Mouse (Mus musculus) myocyte (in vitro differentiated cells): ENCODE data around the gene Cacna2d2. TPM values are rescaled to one million over a fixed set of nuclear protein-coding genes. Genes with fewer than 3 reads are reported as not detected.

Source experiments
- H3K27me3 ChIP-seq: one replicate; pipeline ENCODE4 v1.6.1; 2011; ENCODE audit not compliant: control insufficient read depth, insufficient read depth, insufficient read length
- H3K36me3 ChIP-seq: one replicate; pipeline ENCODE4 v1.6.1; 2011; ENCODE audit not compliant: control insufficient read depth, insufficient read depth
- H3K4me2 ChIP-seq: one replicate; pipeline ENCODE4 v1.6.1; 2011; ENCODE audit warnings: low read depth, control low read depth
- H3K4me3 ChIP-seq: one replicate; pipeline ENCODE4 v1.5.1; 2011; ENCODE audit warnings: mild to moderate bottlenecking, control low read depth, moderate library complexity
- H3K79me2 ChIP-seq: one replicate; pipeline ENCODE4 v1.6.1; 2011; ENCODE audit not compliant: control insufficient read depth, insufficient read depth
- H3ac ChIP-seq: one replicate; pipeline ENCODE4 v1.6.1; 2011; ENCODE audit not compliant: control insufficient read depth, insufficient read length
- CEBPB ChIP-seq: IDR thresholded peaks from 2 replicates; pipeline ENCODE4 v1.6.1; 2011; ENCODE audit warnings: mild to moderate bottlenecking, moderate library complexity; ENCODE audit not compliant: poor library complexity, insufficient read depth, severe bottlenecking
- E2F4 ChIP-seq: IDR thresholded peaks from one replicate; pipeline ENCODE4 v1.6.1; 2011; ENCODE audit warnings: mild to moderate bottlenecking, control low read depth, moderate library complexity; ENCODE audit not compliant: insufficient read depth
- MAX ChIP-seq: IDR thresholded peaks from one replicate; pipeline ENCODE4 v1.6.1; 2011; ENCODE audit warnings: low read depth, mild to moderate bottlenecking, control low read depth
- MYOD1 ChIP-seq, 3 experiments: IDR thresholded peaks; one replicate each; pipeline ENCODE4 v1.6.1; 2011; ENCODE audit warnings: control low read depth in 2 of 3, low read depth in 2 of 3, mild to moderate bottlenecking in 2 of 3, moderate library complexity in 1 of 3; ENCODE audit not compliant: insufficient read length in 2 of 3, control insufficient read depth in 1 of 3
- MYOG ChIP-seq, 3 experiments: IDR thresholded peaks; one replicate each; pipeline ENCODE4 v1.6.1; 2011; ENCODE audit warnings: control low read depth in 2 of 3, low read depth in 2 of 3, mild to moderate bottlenecking in 2 of 3; ENCODE audit not compliant: insufficient read length in 2 of 3, control insufficient read depth in 1 of 3, insufficient read depth in 1 of 3
- POLR2A ChIP-seq: IDR thresholded peaks from one replicate; pipeline ENCODE4 v1.6.1; 2011; ENCODE audit warnings: low read depth, mild to moderate bottlenecking, control low read depth, moderate library complexity; ENCODE audit not compliant: insufficient read length
- POLR2AphosphoS2 ChIP-seq: IDR thresholded peaks from one replicate; pipeline ENCODE4 v1.6.1; 2011; ENCODE audit warnings: low read depth, control low read depth; ENCODE audit not compliant: insufficient read length
- REST ChIP-seq: IDR thresholded peaks from one replicate; pipeline ENCODE4 v1.6.1; 2011; ENCODE audit warnings: mild to moderate bottlenecking, control low read depth, moderate library complexity; ENCODE audit not compliant: insufficient read depth, insufficient read length
- SRF ChIP-seq: IDR thresholded peaks from one replicate; pipeline ENCODE4 v1.6.1; 2011; ENCODE audit warnings: low read depth; ENCODE audit not compliant: control insufficient read depth, insufficient read length
- TCF12 ChIP-seq: IDR thresholded peaks from one replicate; pipeline ENCODE4 v1.6.1; 2011; ENCODE audit warnings: mild to moderate bottlenecking, control low read depth; ENCODE audit not compliant: poor library complexity, insufficient read depth, severe bottlenecking
- TCF3 ChIP-seq: IDR thresholded peaks from one replicate; pipeline ENCODE4 v1.6.1; 2011; ENCODE audit warnings: low read depth, control low read depth; ENCODE audit not compliant: insufficient read length
- USF1 ChIP-seq: IDR thresholded peaks from one replicate; pipeline ENCODE4 v1.6.1; 2011; ENCODE audit warnings: low read depth, mild to moderate bottlenecking, control low read depth, moderate library complexity
- polyA plus RNA-seq: library from polyadenylated mRNA; unstranded; fragments of >200 nt; fragmentation: generic; extraction: Trizol; gene quantifications from one replicate; pipeline ENCODE4 v1.2.1, GENCODE M21; 2012; ENCODE audit warnings: missing spikeins

The Cacna2d2 gene
- polyA plus RNA-seq, 1 experiment, result 0.50 TPM

DNA sequence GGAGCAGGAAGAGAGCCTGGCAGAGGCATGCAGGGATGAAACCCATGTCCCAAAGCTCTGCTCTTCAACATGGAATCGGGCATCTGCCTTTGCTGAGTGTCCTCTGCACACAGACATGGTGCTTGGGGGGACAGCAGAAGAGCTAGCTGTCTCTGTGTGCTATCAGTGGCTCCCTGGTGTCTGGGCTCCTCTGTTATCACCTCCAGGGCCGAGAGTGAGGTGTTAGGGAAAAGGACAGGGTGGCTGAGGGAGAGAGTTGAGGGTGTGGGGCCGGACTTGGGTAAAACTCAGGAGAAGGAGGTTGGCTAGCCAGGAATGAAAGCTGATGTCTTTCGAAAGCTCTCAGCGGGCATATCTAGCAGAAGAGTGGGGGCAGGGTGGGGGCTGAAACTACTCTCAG lies 63.5 kb downstream of the Cacna2d2 start:
- Histone ChIP-seq H3K79me2 (no peaks in the 10 kb centered on the region), H3K4me3 (no peak overlapping the region), H3K36me3 (no peaks in the 10 kb centered on the region), H3ac (no peak overlapping the region), H3K4me2 (no peak overlapping the region), H3K27me3 (peaks cover 68% of the 10 kb centered on the region)
- TF ChIP-seq USF1 (no peak), POLR2AphosphoS2 (no peak), TCF3 (no peak), SRF (no peak)

- no peak overlapping the region for H3K4me3 ChIP-seq
Measured at GRCm38 (mm10) chr9:107463509-107463908, 64.1 kb downstream of the Cacna2d2 start.

DNA sequence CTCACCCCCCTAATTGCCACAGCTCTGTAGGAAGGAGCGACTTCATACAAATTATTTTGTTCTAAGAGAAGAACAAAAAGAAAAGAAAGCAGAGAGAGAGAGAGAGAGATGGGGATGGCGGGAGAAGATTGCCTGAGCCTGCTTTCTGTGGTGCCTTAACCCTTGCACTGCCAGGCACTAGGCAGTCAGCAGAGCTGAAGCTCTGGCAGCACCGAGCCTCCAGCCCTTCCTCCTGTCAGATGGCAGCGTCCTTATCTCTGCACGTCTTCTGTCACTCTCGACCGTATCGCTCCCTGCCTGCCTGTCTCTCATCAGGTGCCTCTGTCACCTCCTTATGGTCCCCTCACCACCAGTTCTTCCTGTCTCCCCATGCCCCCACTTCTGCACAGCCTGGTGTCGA lies 64.7 kb downstream of the Cacna2d2 start:
- H3ac ChIP-seq, result no peak overlapping the region
- no peak overlapping the region for H3K4me3 ChIP-seq
- no peaks in the 10 kb centered on the region for H3K36me3 ChIP-seq
- H3K27me3 ChIP-seq, result peaks cover 60% of the 10 kb centered on the region
- no peak overlapping the region for H3K4me2 ChIP-seq
- TF ChIP-seq MAX (no peak), REST (no peak), TCF3 (no peak), MYOD1 (IDR thresholded peaks at IDR 0.05; ENCODE audit: control insufficient read depth in 1 of 3, insufficient read length in 2 of 3, low read depth in 2 of 3) (no peak), TCF12 (no peak), CEBPB (no peak), POLR2A (no peak)
- H3K79me2 ChIP-seq, result no peaks in the 10 kb centered on the region

More at GRCm38 (mm10) chr9:107463509-107463908, 64.1 kb downstream of the Cacna2d2 start:
- H3K79me2 ChIP-seq, result no peaks in the 10 kb centered on the region
- H3ac ChIP-seq, result no peak overlapping the region
- no peaks in the 10 kb centered on the region for H3K36me3 ChIP-seq
- TF ChIP-seq REST (no peak), E2F4 (no peak), MYOG (IDR thresholded peaks at IDR 0.05; ENCODE audit: control insufficient read depth in 1 of 3, insufficient read depth in 1 of 3, insufficient read length in 2 of 3, low read depth in 2 of 3) (no peak), USF1 (no peak), MAX (no peak), MYOD1 (IDR thresholded peaks at IDR 0.05; ENCODE audit: control insufficient read depth in 1 of 3, insufficient read length in 2 of 3, low read depth in 2 of 3) (no peak), TCF12 (no peak), SRF (no peak), CEBPB (no peak), POLR2AphosphoS2 (no peak), TCF3 (no peak), POLR2A (no peak)
- H3K27me3 ChIP-seq, result peaks cover 64% of the 10 kb centered on the region
- H3K4me2 ChIP-seq, result no peak overlapping the region

- H3ac ChIP-seq, result no peak overlapping the region
- peaks cover 61% of the 10 kb centered on the region for H3K27me3 ChIP-seq
- no peak overlapping the region for H3K4me2 ChIP-seq
- no peaks in the 10 kb centered on the region for H3K79me2 ChIP-seq
- no peaks in the 10 kb centered on the region for H3K36me3 ChIP-seq
- H3K4me3 ChIP-seq, result no peak overlapping the region
- TF ChIP-seq POLR2AphosphoS2 (no peak), REST (no peak), CEBPB (no peak), E2F4 (no peak), USF1 (no peak), MYOD1 (IDR thresholded peaks at IDR 0.05; ENCODE audit: control insufficient read depth in 1 of 3, insufficient read length in 2 of 3, low read depth in 2 of 3) (no peak), MAX (no peak), MYOG (IDR thresholded peaks at IDR 0.05; ENCODE audit: control insufficient read depth in 1 of 3, insufficient read depth in 1 of 3, insufficient read length in 2 of 3, low read depth in 2 of 3) (no peak), POLR2A (no peak), SRF (no peak), TCF3 (no peak), TCF12 (no peak)
Measured at GRCm38 (mm10) chr9:107465657-107466056, 66.2 kb downstream of the Cacna2d2 start.

DNA sequence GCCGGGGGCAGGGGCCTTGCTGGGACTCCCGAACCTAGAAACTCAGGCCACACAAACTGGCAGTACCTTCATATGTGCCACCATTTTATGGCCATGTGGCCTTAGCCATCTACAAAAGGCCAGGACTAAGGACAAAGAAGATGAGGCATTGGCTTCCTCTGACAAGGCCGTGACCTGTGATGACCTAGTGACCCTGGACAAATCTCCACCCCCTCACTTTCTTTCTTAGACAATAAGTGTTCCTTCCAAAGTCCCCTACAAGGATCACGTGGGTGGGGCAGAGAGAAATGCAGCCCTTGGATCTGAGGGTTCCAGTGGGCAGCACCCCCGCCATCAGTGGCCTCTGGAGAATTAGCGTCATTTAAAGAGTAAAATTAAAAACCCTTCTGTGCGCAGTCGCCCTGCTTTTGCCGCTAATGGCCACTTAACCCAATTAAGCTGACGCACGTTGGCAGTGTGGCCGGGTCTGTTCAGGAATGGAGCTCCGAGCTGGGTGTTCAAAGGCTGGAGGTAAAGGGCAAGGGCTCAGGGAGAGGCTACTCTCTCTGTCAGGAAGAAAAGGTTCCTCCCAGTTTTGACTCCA lies 69.9 kb downstream of the Cacna2d2 start:
- H3K4me2 ChIP-seq, result no peak overlapping the region
- H3ac ChIP-seq, result no peak overlapping the region
- no peaks in the 10 kb centered on the region for H3K79me2 ChIP-seq
- no peaks in the 10 kb centered on the region for H3K36me3 ChIP-seq
- H3K4me3 ChIP-seq, result no peak overlapping the region
- peaks cover 69% of the 10 kb centered on the region for H3K27me3 ChIP-seq
- TF ChIP-seq SRF, result no peak
- no peak for TF ChIP-seq MYOD1 (IDR thresholded peaks at IDR 0.05; ENCODE audit: control insufficient read depth in 1 of 3, insufficient read length in 2 of 3, low read depth in 2 of 3)
- no peak for TF ChIP-seq TCF12
- TF ChIP-seq MAX, result no peak
- TF ChIP-seq USF1, result no peak
- TF ChIP-seq REST, result no peak
- TF ChIP-seq CEBPB, result no peak
- TF ChIP-seq E2F4, result no peak
- TF ChIP-seq POLR2AphosphoS2, result no peak
- no peak for TF ChIP-seq POLR2A
- no peak for TF ChIP-seq MYOG (IDR thresholded peaks at IDR 0.05; ENCODE audit: control insufficient read depth in 1 of 3, insufficient read depth in 1 of 3, insufficient read length in 2 of 3, low read depth in 2 of 3)
- no peak for TF ChIP-seq TCF3
